Mouse (Mus musculus) spleen, adult 2 months (tissue): ENCODE measurements at regions not wholly inside any gene's neighbourhood (a gene's known extent, or its start where the extent isn't known, plus 50 kb on each side); places are given as distances from the start of the nearest gene placed in this dataset.

Source experiments
- CTCF ChIP-seq: fragments of 200-500 bp; IDR thresholded peaks from 2 replicates; pipeline ENCODE4 v1.5.1; 2011; ENCODE audit warnings: mild to moderate bottlenecking, inconsistent platforms; ENCODE audit not compliant: insufficient read depth, insufficient read length, insufficient replicate concordance; ENCODE audit errors: extremely low read depth
- POLR2A ChIP-seq: fragments of 200-500 bp; IDR thresholded peaks from 2 replicates; pipeline ENCODE4 v1.6.1; 2011; ENCODE audit warnings: low read depth, low read length, inconsistent platforms

- TF ChIP-seq CTCF (no peak), POLR2A (no peak)
Measured at GRCm38 (mm10) chr19:32952425-32952824, 195.1 kb downstream of the Pten start.
